Mouse (Mus musculus) hindbrain, embryonic 15.5 days (tissue): ENCODE results near the gene Ccdc194. TPM values are rescaled to one million over a fixed set of nuclear protein-coding genes. Genes with fewer than 3 reads are reported as not detected.
"Not testable (repeated sequence)": the region's sequence is repeated elsewhere in the genome, so short reads cannot be mapped to it uniquely, and the experiment has no call there.

ENCODE experiments used
- ATAC-seq: fragments of 200-750 bp; cut with Nextera tagmentation; 2 replicates; pipeline ENCODE4 v1.8.0; 2017; ENCODE audit warnings: low read depth, moderate number of reproducible peaks, moderate TSS enrichment; ENCODE audit not compliant: low FRiP score
- H3K27ac ChIP-seq: fragments of 300-500 bp; sonication (generic); replicated peaks from 2 replicates; pipeline ENCODE4 v1.5.1; 2015; ENCODE audit warnings: mild to moderate bottlenecking, inconsistent platforms
- H3K27me3 ChIP-seq: fragments of 300-500 bp; sonication (generic); 2 replicates; pipeline ENCODE4 v1.6.1; 2015; ENCODE audit warnings: control low read depth, inconsistent platforms
- H3K36me3 ChIP-seq: fragments of 300-500 bp; sonication (generic); 2 replicates; pipeline ENCODE4 v1.6.1; 2015; ENCODE audit warnings: control low read depth, inconsistent platforms
- H3K4me1 ChIP-seq: fragments of 300-500 bp; sonication (generic); replicated peaks from 2 replicates; pipeline ENCODE4 v1.6.1; 2015; ENCODE audit warnings: control low read depth, inconsistent platforms
- H3K4me2 ChIP-seq: fragments of 300-500 bp; sonication (generic); 2 replicates; pipeline ENCODE4 v1.6.1; 2015; ENCODE audit warnings: moderate library complexity, mild to moderate bottlenecking, inconsistent platforms
- H3K4me3 ChIP-seq: fragments of 300-500 bp; sonication (generic); 2 replicates; pipeline ENCODE4 v1.5.1; 2015; ENCODE audit warnings: mild to moderate bottlenecking, inconsistent platforms
- H3K9ac ChIP-seq: fragments of 300-500 bp; sonication (generic); 2 replicates; pipeline ENCODE4 v1.6.1; 2015; ENCODE audit warnings: inconsistent platforms
- H3K9me3 ChIP-seq: fragments of 300-500 bp; sonication (generic); 2 replicates; pipeline ENCODE4 v1.6.1; 2016; ENCODE audit warnings: control low read depth, inconsistent platforms
- WGBS: fragments of 180-500 bp; shearing (Covaris S2); methylation state at CpG from one replicate; pipeline ENCODE4 v1.1.7; 2015; 5-methylcytosine and 5-hydroxymethylcytosine counted together
- polyA plus RNA-seq: library from polyadenylated mRNA; unstranded; fragments of >200 nt; fragmentation: Nextera tagmentation; extraction: Ambion mirVana; gene quantifications from 2 replicates; pipeline ENCODE4 v1.2.1, GENCODE M21; 2015

The Ccdc194 gene
- polyA plus RNA-seq, 1 experiment from 2014 or later = 0.41 TPM

GRCm38 (mm10) chr8:71526272-71526671 is 761 bp upstream of the Ccdc194 start:
- Histone ChIP-seq H3K4me2 (no peak overlapping the region), H3K9me3 (no peaks in the 10 kb centered on the region), H3K36me3 (no peaks in the 10 kb centered on the region), H3K27ac (no peak overlapping the region), H3K27me3 (peaks cover 37% of the 10 kb centered on the region), H3K4me3 (no peak overlapping the region), H3K9ac (no peak overlapping the region), H3K4me1 (peaks cover 6% of the 10 kb centered on the region)
- ATAC-seq = no peak
- WGBS = 7% methylated on average over 6 of the region's 6 CpGs

- Histone ChIP-seq H3K36me3 (no peaks in the 10 kb centered on the region), H3K27ac (no peak overlapping the region), H3K4me2 (no peak overlapping the region; the same call in 1 of the 2 replicates), H3K9ac (no peak overlapping the region), H3K9me3 (no peaks in the 10 kb centered on the region), H3K4me1 (peaks cover 8% of the 10 kb centered on the region), H3K4me3 (no peak overlapping the region), H3K27me3 (peaks cover 31% of the 10 kb centered on the region)
- WGBS = 5% methylated on average over 17 of the region's 17 CpGs
- peak; percentile 90 for ATAC-seq
Measured at GRCm38 (mm10) chr8:71521634-71522033, 3.9 kb downstream of the Ccdc194 start.

GRCm38 (mm10) chr8:71519037-71519825 is 6.3 kb downstream of the Ccdc194 start:
- H3K36me3 ChIP-seq, H3K27ac ChIP-seq, H3K4me1 ChIP-seq, H3K4me2 ChIP-seq, ATAC-seq, H3K9me3 ChIP-seq, H3K4me3 ChIP-seq, H3K9ac ChIP-seq: not testable (repeated sequence)
- WGBS = 44% methylated on average over 10 of the region's 10 CpGs
- H3K27me3 ChIP-seq = peaks cover 10% of the 10 kb centered on the region

- no peak for ATAC-seq
- 7% methylated on average over 6 of the region's 6 CpGs for WGBS
- H3K27me3 ChIP-seq = no peaks in the 10 kb centered on the region
Measured at GRCm38 (mm10) chr8:71516786-71517185, 8.7 kb downstream of the Ccdc194 start.

GRCm38 (mm10) chr8:71515043-71515442 is 10.5 kb downstream of the Ccdc194 start:
- Histone ChIP-seq H3K36me3 (no peaks in the 10 kb centered on the region), H3K4me2 (no peak overlapping the region), H3K27ac (no peak overlapping the region), H3K4me1 (0 out of 2 replicates have a peak, but pooled peaks cover 3% of the 10 kb centered on the region), H3K9ac (no peak overlapping the region), H3K27me3 (peaks cover 13% of the 10 kb centered on the region), H3K9me3 (no peaks in the 10 kb centered on the region), H3K4me3 (no peak overlapping the region)
- ATAC-seq = no peak
- 73% methylated on average over 5 of the region's 5 CpGs for WGBS

More at GRCm38 (mm10) chr8:71516786-71517185, 8.7 kb downstream of the Ccdc194 start:
- H3K4me3 ChIP-seq = no peak overlapping the region
- no peaks in the 10 kb centered on the region for H3K36me3 ChIP-seq
- no peak overlapping the region for H3K27ac ChIP-seq
- H3K9me3 ChIP-seq = no peaks in the 10 kb centered on the region
- no peak overlapping the region for H3K4me2 ChIP-seq
- 0 out of 2 replicates have a peak, but pooled peaks cover 3% of the 10 kb centered on the region for H3K4me1 ChIP-seq
- H3K9ac ChIP-seq = no peak overlapping the region

GRCm38 (mm10) chr8:71513018-71513754 is 12.3 kb downstream of the Ccdc194 start:
- H3K27me3 ChIP-seq = peaks cover 29% of the 10 kb centered on the region

GRCm38 (mm10) chr8:71511644-71512043 is 13.9 kb downstream of the Ccdc194 start, which contains the start of gene Plvap:
Gene Plvap (minus strand): TSS chr8:71511752.
- no peak within 1 kb of the TSS for H3K27ac ChIP-seq
- H3K27me3 ChIP-seq = peaks cover 45% of the 10 kb centered on the region
- no peak within 1 kb of the TSS for H3K9ac ChIP-seq
- H3K4me1 ChIP-seq = peaks cover 12% of the 10 kb centered on the region
- 76% methylated on average over 14 of the region's 14 CpGs for WGBS
- no peak within 1 kb of the TSS for H3K4me3 ChIP-seq
- no peaks in the 10 kb centered on the region for H3K36me3 ChIP-seq
- no peaks in the 10 kb centered on the region for H3K9me3 ChIP-seq
- no peak for ATAC-seq
- no peak within 1 kb of the TSS for H3K4me2 ChIP-seq

More at GRCm38 (mm10) chr8:71513018-71513754, 12.3 kb downstream of the Ccdc194 start:
- 0 out of 2 replicates have a peak, but pooled peaks cover 3% of the 10 kb centered on the region for H3K4me1 ChIP-seq
- WGBS = 77% methylated on average over 15 of the region's 15 CpGs
- H3K36me3 ChIP-seq = no peaks in the 10 kb centered on the region
- ATAC-seq = no peak
- H3K4me2 ChIP-seq = no peak overlapping the region
- H3K4me3 ChIP-seq = no peak overlapping the region
- no peaks in the 10 kb centered on the region for H3K9me3 ChIP-seq
- H3K27ac ChIP-seq = no peak overlapping the region
- H3K9ac ChIP-seq = no peak overlapping the region

GRCm38 (mm10) chr8:71509316-71509715 is 16.2 kb downstream of the Ccdc194 start:
- H3K4me2 ChIP-seq = no peak overlapping the region
- no peak overlapping the region for H3K9ac ChIP-seq
- peaks cover 54% of the 10 kb centered on the region for H3K27me3 ChIP-seq
- ATAC-seq = no peak
- WGBS = 62% methylated on average over 2 of the region's 2 CpGs
- no peak overlapping the region for H3K27ac ChIP-seq
- H3K4me1 ChIP-seq = peaks cover 12% of the 10 kb centered on the region
- no peak overlapping the region for H3K4me3 ChIP-seq
- no peaks in the 10 kb centered on the region for H3K36me3 ChIP-seq
- no peaks in the 10 kb centered on the region for H3K9me3 ChIP-seq

GRCm38 (mm10) chr8:71507589-71508104 is 17.9 kb downstream of the Ccdc194 start:
- peak overlapping the region; percentile 81 for H3K4me2 ChIP-seq
- H3K9me3 ChIP-seq = no peaks in the 10 kb centered on the region
- peak overlapping the region; percentile 49 for H3K9ac ChIP-seq
- under 1% methylated on average over 59 of the region's 61 CpGs for WGBS
- H3K36me3 ChIP-seq = no peaks in the 10 kb centered on the region
- H3K27me3 ChIP-seq = peaks cover 54% of the 10 kb centered on the region
- H3K4me3 ChIP-seq = peak overlapping the region; percentile 47
- no peak overlapping the region for H3K27ac ChIP-seq
- ATAC-seq = peak; percentile 86
- peaks cover 12% of the 10 kb centered on the region for H3K4me1 ChIP-seq

- peaks cover 12% of the 10 kb centered on the region for H3K4me1 ChIP-seq
- peaks cover 48% of the 10 kb centered on the region for H3K27me3 ChIP-seq
- ATAC-seq = no peak
- H3K9me3 ChIP-seq = no peaks in the 10 kb centered on the region
- H3K27ac ChIP-seq = no peak overlapping the region
- H3K4me3 ChIP-seq = no peak overlapping the region
- H3K36me3 ChIP-seq = no peaks in the 10 kb centered on the region
- WGBS = 81% methylated on average over 4 of the region's 4 CpGs
- H3K4me2 ChIP-seq = no peak overlapping the region
- H3K9ac ChIP-seq = no peak overlapping the region
Measured at GRCm38 (mm10) chr8:71505979-71506378, 19.5 kb downstream of the Ccdc194 start.

- no peak for ATAC-seq
- Histone ChIP-seq H3K27me3 (peaks cover 44% of the 10 kb centered on the region), H3K9ac (no peak overlapping the region)
Measured at GRCm38 (mm10) chr8:71505326-71505725, 20.2 kb downstream of the Ccdc194 start.

GRCm38 (mm10) chr8:71504349-71504748 is 21.2 kb downstream of the Ccdc194 start:
- Histone ChIP-seq H3K36me3 (no peaks in the 10 kb centered on the region), H3K9ac (no peak overlapping the region), H3K4me3 (no peak overlapping the region), H3K4me2 (no peak overlapping the region), H3K27ac (no peak overlapping the region), H3K4me1 (peaks cover 12% of the 10 kb centered on the region), H3K27me3 (peaks cover 35% of the 10 kb centered on the region), H3K9me3 (no peaks in the 10 kb centered on the region)
- no peak for ATAC-seq
- WGBS = 96% methylated on average over 4 of the region's 4 CpGs

More at GRCm38 (mm10) chr8:71505326-71505725, 20.2 kb downstream of the Ccdc194 start:
- no peaks in the 10 kb centered on the region for H3K9me3 ChIP-seq
- no peaks in the 10 kb centered on the region for H3K36me3 ChIP-seq
- WGBS = 89% methylated on average over 4 of the region's 4 CpGs
- H3K27ac ChIP-seq = no peak overlapping the region
- peaks cover 12% of the 10 kb centered on the region for H3K4me1 ChIP-seq
- H3K4me2 ChIP-seq = no peak overlapping the region
- no peak overlapping the region for H3K4me3 ChIP-seq
